Mouse (Mus musculus): ENCODE results near the gene Gpr25.
A peak's percentile ranks its signal among the peaks of the same experiment; 100 is the strongest.

The Gpr25 gene

GRCm38 (mm10) chr1:136260635-136261238, at the start of gene Gpr25:
TSS of gene Gpr25 (minus strand) at chr1:136260873.
- no peak for DNase-seq (ENCODE audit: low spot score in 2 of 2)

- no peak for DNase-seq (ENCODE audit: low spot score in 2 of 2)
These were observed 48.5 kb upstream of the Gpr25 start for GRCm38 (mm10) chr1:136309193-136309592.

- peak in 1 of 2 experiments; percentile 15 for DNase-seq (ENCODE audit: low spot score in 2 of 2)
These were observed 45.8 kb upstream of the Gpr25 start for GRCm38 (mm10) chr1:136306424-136306823.

- no peak for DNase-seq (ENCODE audit: low spot score in 2 of 2)
These were observed 33.3 kb upstream of the Gpr25 start for GRCm38 (mm10) chr1:136293961-136294360.

GRCm38 (mm10) chr1:136289803-136290202, 29.1 kb upstream of the Gpr25 start:
- no peak for DNase-seq (ENCODE audit: low spot score in 2 of 2)

- no peak for DNase-seq (ENCODE audit: low spot score in 2 of 2)
These were observed 16.7 kb upstream of the Gpr25 start for GRCm38 (mm10) chr1:136277366-136277765.

GRCm38 (mm10) chr1:136268224-136268623, 7.6 kb upstream of the Gpr25 start:
- DNase-seq (ENCODE audit: low spot score in 2 of 2): no peak

- no peak for DNase-seq (ENCODE audit: low spot score in 2 of 2)
These were observed 5.5 kb upstream of the Gpr25 start for GRCm38 (mm10) chr1:136266127-136266526.

GRCm38 (mm10) chr1:136263355-136263754, 2.7 kb upstream of the Gpr25 start:
- no peak for DNase-seq (ENCODE audit: low spot score in 2 of 2)

GRCm38 (mm10) chr1:136259893-136260634, 609 bp downstream of the Gpr25 start:
- peak; percentile 12 to 23 for DNase-seq (ENCODE audit: low spot score in 2 of 2)

- no peak for DNase-seq (ENCODE audit: low spot score in 2 of 2)
These were observed 1.2 kb downstream of the Gpr25 start for GRCm38 (mm10) chr1:136259543-136259892.

GRCm38 (mm10) chr1:136258495-136258894, 2.2 kb downstream of the Gpr25 start:
- peak; percentile 43 to 56 for DNase-seq (ENCODE audit: low spot score in 2 of 2)

GRCm38 (mm10) chr1:136255657-136256056, 5.0 kb downstream of the Gpr25 start:
- DNase-seq (ENCODE audit: low spot score in 2 of 2): peak; percentile 32 to 33

GRCm38 (mm10) chr1:136255174-136255573, 5.5 kb downstream of the Gpr25 start:
- no peak for DNase-seq (ENCODE audit: low spot score in 2 of 2)

- no peak for DNase-seq (ENCODE audit: low spot score in 2 of 2)
These were observed 6.1 kb downstream of the Gpr25 start for GRCm38 (mm10) chr1:136254503-136255065.

GRCm38 (mm10) chr1:136253472-136253871, 7.2 kb downstream of the Gpr25 start:
- peak; percentile 56 to 66 for DNase-seq (ENCODE audit: low spot score in 2 of 2)

- no peak for DNase-seq (ENCODE audit: low spot score in 2 of 2)
These were observed 11.0 kb downstream of the Gpr25 start for GRCm38 (mm10) chr1:136249662-136250061.

- no peak for DNase-seq (ENCODE audit: low spot score in 2 of 2)
These were observed 13.3 kb downstream of the Gpr25 start for GRCm38 (mm10) chr1:136247393-136247792.

GRCm38 (mm10) chr1:136244469-136244868, 16.2 kb downstream of the Gpr25 start:
- DNase-seq (ENCODE audit: low spot score in 2 of 2): no peak

- no peak for DNase-seq (ENCODE audit: low spot score in 2 of 2)
These were observed 18.9 kb downstream of the Gpr25 start for GRCm38 (mm10) chr1:136241801-136242200.

- DNase-seq (ENCODE audit: low spot score in 2 of 2): no peak
These were observed 22.2 kb downstream of the Gpr25 start for GRCm38 (mm10) chr1:136238495-136238894.

- DNase-seq (ENCODE audit: low spot score in 2 of 2): no peak
These were observed 26.0 kb downstream of the Gpr25 start for GRCm38 (mm10) chr1:136234595-136235092.

Measured in thymus, postnatal 10 days (tissue).